Mouse (Mus musculus) lung, postnatal 0 days (tissue): ENCODE measurements around the gene Adam1a.

Source experiments
- CTCF ChIP-seq: IDR thresholded peaks from 2 replicates; pipeline ENCODE4 v1.5.1; 2016; ENCODE audit warnings: antibody characterized with exemption, mild to moderate bottlenecking
- EP300 ChIP-seq: IDR thresholded peaks from 2 replicates; pipeline ENCODE4 v1.6.1; 2016; ENCODE audit warnings: antibody characterized with exemption, mild to moderate bottlenecking, control low read depth

DNA sequence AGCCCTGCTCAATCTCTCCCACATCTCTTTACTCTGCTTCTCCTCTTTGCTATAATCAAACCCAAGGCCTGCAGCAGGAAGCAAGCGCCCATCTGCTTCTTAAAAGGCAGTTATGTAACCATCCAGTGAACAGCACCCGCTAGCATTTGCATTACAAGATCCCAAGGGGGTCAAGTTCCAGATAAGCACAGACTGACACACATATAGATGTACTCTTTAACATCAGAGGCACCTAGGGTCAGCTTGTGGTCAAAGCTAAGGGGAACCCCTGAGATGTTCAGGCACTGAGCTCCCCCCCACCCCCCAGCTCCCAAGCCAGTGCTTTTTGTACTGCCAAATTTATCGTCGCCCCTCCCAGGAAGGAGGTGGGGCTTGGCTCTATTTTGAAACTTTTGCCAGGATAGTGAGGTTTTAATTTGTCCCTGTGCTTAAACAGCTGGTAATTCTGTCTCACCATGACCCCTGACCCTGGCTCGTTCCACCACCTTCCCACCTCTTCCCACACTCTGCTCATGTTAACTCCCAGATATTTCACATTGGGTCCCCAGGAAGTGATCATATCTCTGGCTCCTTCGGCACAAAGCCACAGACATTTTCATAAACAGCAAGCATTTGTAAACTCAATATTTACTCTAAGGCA lies 41.2 kb upstream of the Adam1a start:
- TF ChIP-seq CTCF = no peak
- peak; percentile 99 for TF ChIP-seq EP300
